25 mouse cellular contexts compared by ENCODE assay signal in genomic region chr3:122855149-122855548, GRCm38 (mm10). TPM values are rescaled to one million over a fixed set of nuclear protein-coding genes. Genes with fewer than 3 reads are reported as not detected.
DNase-seq lines count a peak whose midpoint lies in the region; ATAC-seq lines count a peak whose summit lies in the region.
"Had no signal": no experiment of that assay in that cellular context is flagged by ENCODE, and none has a peak within 500 bp of the region (broad histone marks: within the 10 kb centered on the region; RNA-seq: fewer than 3 reads in every experiment).

No protein-coding gene starts in this region.

- ATAC-seq in heart, embryonic 15.5 days (replicated peaks; ENCODE audit: insufficient number of reproducible peaks, insufficient read depth, low FRiP score, low read depth): no peak
- ATAC-seq: CD4-positive, CD25-positive, alpha-beta regulatory T cell, adult 4 months; hindbrain, embryonic 16.5 days had no signal

- 43% methylated on average over 11 of the region's 11 CpGs for WGBS in heart, embryonic 15.5 days

- no peak overlapping the region for H3K27ac ChIP-seq in heart, embryonic 15.5 days
- H3K27ac ChIP-seq: embryonic facial prominence, embryonic 13.5 days; gastrocnemius, adult 2 months; kidney, postnatal 0 days; liver, embryonic 14.5 days; lung, embryonic 15.5 days; macrophage had no signal

- no peak overlapping the region for H3K9ac ChIP-seq in heart, embryonic 15.5 days
- H3K9ac ChIP-seq: embryonic facial prominence, embryonic 13.5 days; liver, embryonic 14.5 days; lung, embryonic 15.5 days had no signal

- peaks cover 3% of the 10 kb centered on the region; the same call in 1 of the 2 replicates for H3K4me1 ChIP-seq in heart, embryonic 15.5 days (replicated peaks)
- H3K4me1 ChIP-seq: lung, embryonic 15.5 days had no signal

- H3K27me3 ChIP-seq in heart, embryonic 15.5 days: no peaks in the 10 kb centered on the region
- H3K27me3 ChIP-seq: embryonic facial prominence, embryonic 13.5 days; lung, embryonic 15.5 days had no signal

- peak; percentile 14 to 15 for DNase-seq in cerebellum, postnatal 14 days
- DNase-seq in cerebellum, adult 9-10 months: no peak
- no peak for DNase-seq in heart, adult 8-10 months (ENCODE audit: low spot score)
- peak; percentile 5 for DNase-seq in ovary, postnatal 36 days (ENCODE audit: low spot score)
- DNase-seq in ovary, postnatal 10 days (ENCODE audit: low spot score): no peak
- no peak for DNase-seq in lung, postnatal 25 days (ENCODE audit: low spot score)
- DNase-seq: adrenal gland, adult 2 months; cerebellum, adult 8-10 months; gastrocnemius, adult 2 months; kidney, adult 11 months; thymus, postnatal 25 days had no signal

- H3K4me2 ChIP-seq in heart, embryonic 15.5 days: peak overlapping the region; percentile 25; the same call in 1 of the 2 replicates
- H3K4me2 ChIP-seq: embryonic facial prominence, embryonic 13.5 days; lung, embryonic 15.5 days had no signal

- H3K9me3 ChIP-seq in heart, embryonic 15.5 days (replicated peaks): no peaks in the 10 kb centered on the region
- H3K9me3 ChIP-seq: embryonic facial prominence, embryonic 13.5 days; lung, embryonic 15.5 days had no signal

- no peak overlapping the region for H3K4me3 ChIP-seq in heart, embryonic 15.5 days
- H3K4me3 ChIP-seq: embryonic facial prominence, embryonic 13.5 days; gastrocnemius, adult 2 months; lung, embryonic 15.5 days had no signal

- no peaks in the 10 kb centered on the region for H3K36me3 ChIP-seq in heart, embryonic 15.5 days

RNA-seq across cellular contexts. Expression of gene Fabp2, which starts 39.7 kb away (rescaled TPM):
- 0.30 TPM in 1 of 2 replicates, not detected in the other for polyA plus RNA-seq in heart, embryonic 15.5 days (2015; fragmentation: Nextera tagmentation; extraction: Ambion mirVana)
- total RNA-seq in heart, adult 8-10 months (2022): not detected
- total RNA-seq: adrenal gland, adult 2 months; gastrocnemius, adult 2 months; granulocyte monocyte progenitor cell, adult 5-6 weeks; hematopoietic stem cell, adult 5-6 weeks; layer of hippocampus, adult 18-20 months; layer of hippocampus, postnatal 25 days; left cerebral cortex, postnatal 14 days had no signal
- polyA plus RNA-seq: adrenal gland, adult 2 months; CD4-positive, CD25-positive, alpha-beta regulatory T cell, adult 4 months; embryonic facial prominence, embryonic 13.5 days; hindbrain, embryonic 16.5 days; limb, embryonic 14.5 days; macrophage had no signal

Comparison
In these comparisons a context has a peak if more than half of its experiments do, and no peak if none do; other contexts are left out.
1. DNase-seq: peak in cerebellum, postnatal 14 days (2 of 2) and ovary, postnatal 36 days (single experiment); none in cerebellum, adult 9-10 months (single experiment), heart, adult 8-10 months (single experiment), ovary, postnatal 10 days (single experiment) and lung, postnatal 25 days (single experiment).